Mouse (Mus musculus) spleen, adult 2 months (tissue): ENCODE data around the gene Sarnp.
A peak's percentile ranks its signal among the peaks of the same experiment; 100 is the strongest.

Experiments used
- CTCF ChIP-seq: fragments of 200-500 bp; IDR thresholded peaks from 2 replicates; pipeline ENCODE4 v1.5.1; 2011; ENCODE audit warnings: mild to moderate bottlenecking, inconsistent platforms; ENCODE audit not compliant: insufficient read depth, insufficient read length, insufficient replicate concordance; ENCODE audit errors: extremely low read depth
- POLR2A ChIP-seq: fragments of 200-500 bp; IDR thresholded peaks from 2 replicates; pipeline ENCODE4 v1.6.1; 2011; ENCODE audit warnings: low read depth, low read length, inconsistent platforms

DNA sequence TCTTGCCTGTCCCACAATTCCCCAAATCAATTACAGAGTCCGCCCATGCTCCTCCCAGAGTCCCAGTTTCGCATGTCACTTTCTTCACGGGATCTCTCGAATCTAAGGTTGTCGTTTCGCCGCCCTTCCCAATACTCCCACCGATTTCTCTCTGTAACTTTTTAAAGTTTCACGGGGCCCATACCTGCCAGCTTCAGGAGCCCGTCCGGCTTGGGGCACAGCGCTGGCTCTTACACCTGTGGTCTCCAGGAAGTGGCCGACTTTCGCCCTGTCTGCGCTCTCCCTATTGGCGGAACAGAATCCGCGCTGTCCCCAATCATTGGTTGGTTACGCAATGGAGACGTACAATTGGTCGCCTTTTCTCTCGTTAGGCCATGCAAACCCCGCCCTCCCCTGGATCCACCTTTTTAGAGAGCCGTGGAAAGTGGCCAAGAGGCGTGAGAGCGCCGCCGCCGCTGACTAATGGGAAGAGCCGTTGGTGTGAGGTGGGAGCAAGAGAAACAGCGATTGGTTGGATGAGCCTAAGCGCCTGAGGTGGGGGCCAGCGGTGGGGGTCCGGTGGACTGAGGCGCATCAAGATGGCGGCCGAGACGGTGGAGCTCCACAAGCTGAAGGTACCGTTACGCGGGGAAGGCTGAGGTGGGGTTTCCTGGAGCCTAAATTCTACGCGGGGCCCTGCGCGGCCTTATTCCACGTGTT is 4.4 kb downstream of the Sarnp start, which contains the start of gene Ormdl2:
- TF ChIP-seq CTCF (no peak), POLR2A (peak; percentile 41)
